Mouse (Mus musculus) heart, postnatal 0 days (tissue): ENCODE data around the gene Havcr2.

Experiments used
- CTCF ChIP-seq: IDR thresholded peaks from 2 replicates; pipeline ENCODE4 v1.5.1; 2016; ENCODE audit warnings: antibody characterized with exemption, control low read depth, low read depth
- EP300 ChIP-seq: IDR thresholded peaks from 2 replicates; pipeline ENCODE4 v1.6.1; 2016; ENCODE audit warnings: antibody characterized with exemption, low read depth

GRCm38 (mm10) chr11:46436760-46437458, 17.8 kb upstream of the Havcr2 start, which contains the start of gene Med7:
- TF ChIP-seq CTCF (no peak), EP300 (no peak)
